Mouse (Mus musculus) stomach, postnatal 0 days (tissue): ENCODE measurements around the gene Mapk8ip1. TPM values are rescaled to one million over a fixed set of nuclear protein-coding genes. Genes with fewer than 3 reads are reported as not detected.

ENCODE experiments used
- ATAC-seq: fragments of 200-750 bp; cut with Nextera tagmentation; 2 replicates; pipeline ENCODE4 v1.8.0; 2017; ENCODE audit not compliant: low FRiP score, low TSS enrichment
- DNase-seq: peaks from one replicate; pipeline ENCODE4 v3.0.0-alpha.2; 2016; ENCODE audit warnings: low spot score
- H3K27ac ChIP-seq: fragments of 300-500 bp; sonication (generic); replicated peaks from 2 replicates; pipeline ENCODE4 v1.5.1; 2014; ENCODE audit warnings: mild to moderate bottlenecking, control low read depth
- H3K27me3 ChIP-seq: fragments of 300-500 bp; sonication (generic); 2 replicates; pipeline ENCODE4 v1.6.1; 2014; ENCODE audit warnings: low read length; ENCODE audit not compliant: control insufficient read depth, insufficient read depth
- H3K36me3 ChIP-seq: fragments of 300-500 bp; sonication (generic); 2 replicates; pipeline ENCODE4 v1.6.1; 2014; ENCODE audit warnings: low read length, mixed read lengths; ENCODE audit not compliant: control insufficient read depth, insufficient read depth
- H3K4me1 ChIP-seq: fragments of 300-500 bp; sonication (generic); replicated peaks from 2 replicates; pipeline ENCODE4 v1.6.1; 2014; ENCODE audit warnings: antibody characterized with exemption; ENCODE audit not compliant: control insufficient read depth, insufficient read depth
- H3K4me2 ChIP-seq: fragments of 300-500 bp; sonication (generic); replicated peaks from 2 replicates; pipeline ENCODE4 v1.6.1; 2014; ENCODE audit warnings: low read depth, mild to moderate bottlenecking, control low read depth, moderate library complexity
- H3K4me3 ChIP-seq: fragments of 300-500 bp; sonication (generic); 2 replicates; pipeline ENCODE4 v1.5.1; 2014; ENCODE audit warnings: low read depth, low read length, control low read depth
- H3K9ac ChIP-seq: fragments of 300-500 bp; sonication (generic); 2 replicates; pipeline ENCODE4 v1.6.1; 2014; ENCODE audit warnings: mild to moderate bottlenecking, low read length, control low read depth, mixed read lengths
- H3K9me3 ChIP-seq: fragments of 300-500 bp; sonication (generic); 2 replicates; pipeline ENCODE4 v1.6.1; 2016; ENCODE audit warnings: low read length; ENCODE audit not compliant: control insufficient read depth
- CTCF ChIP-seq: IDR thresholded peaks from 2 replicates; pipeline ENCODE4 v1.5.1; 2016; ENCODE audit warnings: antibody characterized with exemption, low read depth, mild to moderate bottlenecking, moderate library complexity
- EP300 ChIP-seq: optimal IDR thresholded peaks from 2 replicates; pipeline ENCODE3; 2016; ENCODE audit warnings: antibody characterized with exemption
- WGBS: fragments of 180-500 bp; shearing (Covaris S2); extraction: QIAGEN DNeasy Blood & Tissue Kit; methylation state at CpG from one replicate; pipeline ENCODE4 v1.1.7; 2014; 5-methylcytosine and 5-hydroxymethylcytosine counted together
- polyA plus RNA-seq: library from polyadenylated mRNA; unstranded; fragments of >200 nt; fragmentation: Nextera tagmentation; extraction: Ambion mirVana; gene quantifications from 2 replicates; pipeline ENCODE4 v1.2.1, GENCODE M21; 2015

Gene Mapk8ip1
- polyA plus RNA-seq, 1 experiment from 2014 or later, result 10.3 TPM

DNA sequence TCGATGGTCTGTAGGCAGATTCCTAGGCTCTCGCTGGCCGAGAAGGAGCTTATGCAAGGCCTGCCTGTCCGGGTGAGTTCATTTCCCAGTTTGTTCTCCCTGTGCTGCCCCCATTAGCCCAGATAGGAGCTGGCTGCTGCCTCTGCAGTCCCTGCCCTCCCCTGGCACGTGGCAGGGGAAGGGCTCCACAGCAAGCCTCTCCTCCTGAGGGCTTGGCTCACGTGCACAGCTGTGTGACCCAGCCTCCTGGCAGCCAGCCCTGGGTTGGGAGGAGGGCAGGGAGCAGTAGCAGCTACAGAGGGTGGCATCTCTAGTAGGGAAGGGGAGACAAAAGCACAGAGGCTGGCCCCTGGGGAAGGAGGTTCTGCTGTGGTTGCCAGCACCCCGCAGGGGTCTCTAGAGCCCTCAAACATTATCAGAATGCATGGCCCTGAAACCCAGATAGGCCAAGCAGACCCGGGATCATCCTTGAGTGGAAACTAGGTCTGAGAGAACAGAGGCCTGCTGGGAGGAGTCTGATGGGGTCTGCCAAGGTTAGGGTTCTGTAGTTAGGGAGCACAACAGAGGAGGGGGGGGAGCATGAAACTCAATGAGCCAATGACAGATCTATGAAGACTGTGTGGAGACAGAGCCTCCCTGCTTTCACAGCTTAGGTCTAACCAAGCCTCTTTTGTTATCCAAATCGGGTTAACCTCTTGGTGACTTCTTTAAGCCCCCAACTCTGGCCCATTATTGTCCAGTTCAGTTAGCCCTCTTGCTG is 22.8 kb upstream of the Mapk8ip1 start:
- peaks cover 29% of the 10 kb centered on the region for H3K36me3 ChIP-seq
- peak overlapping the region; percentile 93 for H3K27ac ChIP-seq
- ATAC-seq (peak; percentile 76), DNase-seq (peak; percentile 95)
- H3K4me1 ChIP-seq, result peaks cover 29% of the 10 kb centered on the region
- 0 out of 2 replicates have a peak overlapping the region, but pooled peaks have one; percentile 14 for H3K4me2 ChIP-seq
- H3K9ac ChIP-seq, result no peak overlapping the region
- H3K9me3 ChIP-seq, result no peaks in the 10 kb centered on the region
- 46% methylated on average over 9 of the region's 9 CpGs for WGBS
- no peaks in the 10 kb centered on the region for H3K27me3 ChIP-seq
- no peak for TF ChIP-seq EP300
- TF ChIP-seq CTCF, result peak; percentile 38
- H3K4me3 ChIP-seq, result no peak overlapping the region

DNA sequence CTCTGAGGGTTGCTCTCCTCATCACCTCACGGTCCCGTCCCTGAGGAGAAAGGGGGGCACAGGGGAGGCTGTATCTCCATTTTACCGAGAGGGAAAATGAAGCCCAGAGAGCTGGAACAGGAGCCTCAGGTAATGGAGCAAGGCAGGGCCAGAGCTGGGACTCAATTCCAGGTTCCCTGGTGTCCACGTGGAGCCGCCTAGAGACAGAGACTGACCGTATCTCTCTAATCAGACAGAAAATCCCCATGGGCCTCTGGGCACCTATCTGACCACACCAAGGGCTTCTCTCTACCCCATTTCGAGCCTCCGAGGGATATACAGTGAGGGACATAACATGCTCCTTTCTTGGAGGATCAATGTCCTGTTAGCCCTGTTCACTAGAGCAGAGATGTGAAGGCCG is 22.1 kb upstream of the Mapk8ip1 start:
- peaks cover 25% of the 10 kb centered on the region for H3K4me1 ChIP-seq
- H3K9ac ChIP-seq, result no peak overlapping the region
- no peak for TF ChIP-seq EP300
- TF ChIP-seq CTCF, result no peak
- ATAC-seq, result no peak
- no peaks in the 10 kb centered on the region for H3K9me3 ChIP-seq
- WGBS, result 87% methylated on average over 9 of the region's 9 CpGs
- H3K4me3 ChIP-seq, result no peak overlapping the region
- H3K4me2 ChIP-seq, result no peak overlapping the region
- H3K27ac ChIP-seq, result peak overlapping the region; percentile 93; the same call in 1 of the 2 replicates
- no peak for DNase-seq
- H3K27me3 ChIP-seq, result no peaks in the 10 kb centered on the region
- H3K36me3 ChIP-seq, result peaks cover 29% of the 10 kb centered on the region

DNA sequence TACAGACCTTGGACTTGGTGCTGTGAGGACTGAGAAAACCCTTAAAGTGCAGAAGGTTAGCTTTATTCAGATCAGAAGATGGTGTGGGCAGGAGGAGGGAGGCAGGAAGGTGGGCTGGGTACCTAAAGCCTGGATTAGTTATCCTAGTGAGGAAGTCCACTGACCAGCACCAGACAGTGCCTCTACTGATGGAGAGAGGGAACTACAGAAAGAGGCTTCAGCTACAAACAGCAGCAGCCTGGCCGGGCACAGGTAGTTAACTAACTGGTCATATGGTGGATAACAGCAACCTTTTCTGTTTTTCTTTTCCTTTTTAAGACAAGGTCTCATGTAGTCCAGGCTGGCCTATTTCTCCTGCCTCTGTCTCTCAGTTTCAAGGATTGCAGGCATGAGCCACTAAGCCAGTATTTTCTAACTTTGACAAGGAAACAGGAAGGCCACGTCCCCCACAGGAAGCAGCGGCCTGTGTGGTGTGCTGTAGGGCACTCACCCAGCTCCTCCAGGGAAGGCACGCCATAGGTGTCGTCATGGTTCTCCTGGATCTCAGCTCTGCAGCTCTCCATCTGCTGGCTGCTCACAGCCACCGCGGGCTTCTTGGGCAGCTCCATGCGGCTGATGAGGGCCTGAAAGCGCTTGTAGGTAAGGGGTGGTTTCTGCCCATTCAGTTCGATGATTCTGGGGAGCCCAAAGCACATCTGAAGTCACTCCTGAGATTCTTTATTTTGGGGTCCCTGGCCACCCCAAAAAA is 21.5 kb upstream of the Mapk8ip1 start:
- ATAC-seq, result no peak
- WGBS, result 69% methylated on average over 10 of the region's 10 CpGs
- no peak for DNase-seq
- Histone ChIP-seq H3K9me3 (no peaks in the 10 kb centered on the region), H3K9ac (no peak overlapping the region), H3K4me3 (no peak overlapping the region), H3K36me3 (peaks cover 30% of the 10 kb centered on the region), H3K27me3 (no peaks in the 10 kb centered on the region), H3K27ac (peak overlapping the region; percentile 93; the same call in 1 of the 2 replicates), H3K4me2 (no peak overlapping the region), H3K4me1 (peaks cover 25% of the 10 kb centered on the region)
- TF ChIP-seq CTCF, result peak; percentile 54
- TF ChIP-seq EP300, result no peak

DNA sequence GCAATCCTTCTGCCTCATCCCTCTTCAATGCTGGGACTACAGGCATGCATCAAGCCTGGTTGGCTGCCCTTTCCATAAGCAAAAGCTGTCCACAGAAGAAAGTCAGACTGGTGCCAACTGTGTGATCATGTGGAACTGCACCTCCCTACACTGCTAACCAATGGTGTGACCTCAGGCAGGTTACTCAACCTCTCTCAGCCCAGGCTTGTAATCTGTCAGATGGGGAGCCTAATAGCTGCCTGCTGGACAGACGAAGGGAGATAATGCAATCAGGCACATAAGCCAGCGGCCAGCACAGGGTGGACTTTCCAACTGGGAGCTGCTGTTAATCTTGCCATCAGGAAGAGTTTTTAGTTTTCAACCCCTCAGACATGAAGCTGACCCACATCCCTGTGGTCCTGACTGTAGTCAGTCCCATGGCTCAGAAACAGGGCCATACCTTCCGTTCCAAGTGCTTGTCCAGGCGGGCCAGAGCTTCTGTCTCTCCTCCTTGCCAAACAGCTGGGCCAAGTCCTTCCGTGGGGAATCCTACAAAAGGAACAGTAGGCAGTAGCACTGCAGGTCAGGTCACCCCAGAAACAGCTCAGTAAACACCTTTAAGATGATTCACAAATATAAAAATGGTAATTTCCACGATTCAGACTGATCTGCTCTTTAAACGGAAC is 20.8 kb upstream of the Mapk8ip1 start:
- Histone ChIP-seq H3K36me3 (peaks cover 33% of the 10 kb centered on the region), H3K27ac (no peak overlapping the region), H3K9me3 (no peaks in the 10 kb centered on the region), H3K9ac (no peak overlapping the region), H3K27me3 (no peaks in the 10 kb centered on the region), H3K4me2 (no peak overlapping the region), H3K4me1 (peaks cover 25% of the 10 kb centered on the region), H3K4me3 (no peak overlapping the region)
- no peak for DNase-seq
- TF ChIP-seq CTCF, result no peak
- no peak for TF ChIP-seq EP300
- no peak for ATAC-seq
- 86% methylated on average over 7 of the region's 7 CpGs for WGBS

DNA sequence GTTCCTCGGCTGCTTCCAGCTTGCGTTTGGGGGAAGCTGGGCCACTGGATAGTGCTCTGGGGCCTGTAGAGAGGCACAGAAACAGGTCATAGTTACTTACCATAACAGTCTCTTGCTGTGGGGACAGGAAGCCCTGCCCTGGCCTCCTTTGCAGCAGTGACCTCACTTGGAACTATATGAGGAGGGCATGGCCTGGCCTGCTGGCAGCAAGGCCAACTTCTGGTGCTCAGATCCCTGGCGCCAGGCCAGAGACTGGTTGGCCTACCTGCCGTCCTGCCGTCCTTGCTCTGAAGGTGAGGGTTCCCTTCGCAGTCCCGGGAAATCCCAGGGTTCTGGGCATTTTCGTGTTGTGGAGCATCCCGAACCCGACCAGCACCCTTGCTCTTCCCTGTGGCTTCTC is 10.6 kb upstream of the Mapk8ip1 start:
- no peak for DNase-seq
- no peaks in the 10 kb centered on the region for H3K9me3 ChIP-seq
- no peak overlapping the region for H3K27ac ChIP-seq
- no peak overlapping the region for H3K4me3 ChIP-seq
- TF ChIP-seq CTCF, result no peak
- TF ChIP-seq EP300, result no peak
- H3K4me1 ChIP-seq, result no peaks in the 10 kb centered on the region
- no peak for ATAC-seq
- no peaks in the 10 kb centered on the region for H3K27me3 ChIP-seq
- H3K36me3 ChIP-seq, result peaks cover 64% of the 10 kb centered on the region
- WGBS, result 91% methylated on average over 10 of the region's 10 CpGs
- no peak overlapping the region for H3K4me2 ChIP-seq
- no peak overlapping the region for H3K9ac ChIP-seq
